Mouse (Mus musculus) G1E (cell line): ENCODE results near the gene Lrriq4. TPM values are rescaled to one million over a fixed set of nuclear protein-coding genes. Genes with fewer than 3 reads are reported as not detected.

Experiments
- ATAC-seq: 2 replicates; pipeline ENCODE4 v1.8.0; 2016; ENCODE audit warnings: mild to moderate bottlenecking; ENCODE audit not compliant: insufficient number of reproducible peaks, poor library complexity, low FRiP score, severe bottlenecking; ENCODE audit errors: extremely low read depth
- DNase-seq: peaks from one replicate; pipeline ENCODE4 v3.0.0; 2012; ENCODE audit warnings: low spot score
- H3K27me3 ChIP-seq: 2 replicates; pipeline ENCODE4 v1.6.1; 2012; ENCODE audit warnings: mild to moderate bottlenecking, low read length, inconsistent platforms; ENCODE audit not compliant: insufficient read depth
- H3K36me3 ChIP-seq: replicated peaks from 2 replicates; pipeline ENCODE3; 2012; ENCODE audit warnings: mild to moderate bottlenecking, inconsistent platforms
- H3K4me1 ChIP-seq: 2 replicates; pipeline ENCODE4 v1.6.1; 2012; ENCODE audit warnings: low read depth, low read length, inconsistent platforms, mixed read lengths; ENCODE audit not compliant: insufficient read depth
- H3K4me3 ChIP-seq: 2 replicates; pipeline ENCODE4 v1.5.1; 2012; ENCODE audit warnings: low read depth, mild to moderate bottlenecking, inconsistent platforms, low read length, moderate library complexity, mixed read lengths
- H3K9me3 ChIP-seq: replicated peaks from 2 replicates; pipeline ENCODE4 v1.6.1; 2012; ENCODE audit warnings: inconsistent platforms
- CTCF ChIP-seq: IDR thresholded peaks from 2 replicates; pipeline ENCODE4 v1.5.1; 2012; ENCODE audit warnings: low read depth, low read length, inconsistent platforms, mixed read lengths
- GATA1 ChIP-seq: IDR thresholded peaks from 2 replicates; pipeline ENCODE4 v1.6.1; 2012; ENCODE audit warnings: borderline replicate concordance, low read length, inconsistent platforms, mixed read lengths
- GATA2 ChIP-seq: IDR thresholded peaks from 2 replicates; pipeline ENCODE4 v1.6.1; 2012; ENCODE audit warnings: low read depth, low read length, inconsistent platforms, borderline replicate concordance
- POLR2AphosphoS5 ChIP-seq: IDR thresholded peaks from 2 replicates; pipeline ENCODE4 v1.6.1; 2012; ENCODE audit warnings: low read depth, low read length, inconsistent platforms; ENCODE audit not compliant: insufficient replicate concordance
- TAL1 ChIP-seq: conservative IDR thresholded peaks from 2 replicates; pipeline ENCODE4 v1.6.1; 2012; ENCODE audit warnings: low read depth, low read length, inconsistent platforms, mixed read lengths
- polyA plus RNA-seq: library from polyadenylated mRNA; stranded (reverse); fragments of >175 nt; gene quantifications from 2 replicates; pipeline ENCODE4 v1.2.3, GENCODE M21; 2012
- total RNA-seq, 2 experiments: library from RNA; stranded (forward) in 1 of 2; stranded (reverse) in 1 of 2; fragments of 200-1000 nt in 1 of 2; fragments of >200 nt in 1 of 2; fragmentation: Nextera tagmentation in 1 of 2; gene quantifications; 2 replicates each; pipeline ENCODE4 v1.2.3; 2014 to 2017

Gene Lrriq4
- total and polyA plus RNA-seq, 3 experiments: 0.11 TPM; not detected in 2

DNA sequence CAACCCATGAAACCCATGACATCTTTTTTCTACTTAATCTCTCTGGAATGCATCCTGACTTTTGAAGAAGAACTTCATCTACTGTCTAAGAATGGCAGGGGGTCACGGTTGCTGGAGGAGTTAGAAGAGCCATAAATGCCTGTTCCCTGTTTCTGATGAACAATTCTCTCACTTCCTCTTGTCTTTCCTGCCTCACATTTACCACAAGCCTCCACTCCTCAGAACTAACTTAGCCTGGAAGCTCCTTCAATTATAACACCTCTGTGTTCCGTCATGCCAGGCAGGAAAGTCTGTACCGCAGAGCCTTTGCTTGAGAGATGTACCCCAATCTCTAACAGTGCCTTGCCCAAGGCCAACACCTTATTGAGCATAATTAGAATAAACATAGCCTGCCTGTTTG lies 74.3 kb downstream of the Lrriq4 start:
- ATAC-seq (no peak), DNase-seq (no peak)
- TF ChIP-seq CTCF: no peak
- no peak for TF ChIP-seq GATA1
- no peak for TF ChIP-seq POLR2AphosphoS5
- TF ChIP-seq TAL1: no peak
- TF ChIP-seq GATA2: no peak
- Histone ChIP-seq H3K4me3 (no peak overlapping the region), H3K27me3 (peaks cover 26% of the 10 kb centered on the region), H3K4me1 (no peaks in the 10 kb centered on the region), H3K36me3 (no peaks in the 10 kb centered on the region), H3K9me3 (no peaks in the 10 kb centered on the region)

Other genes with a start within 250 kb of the Lrriq4 start
- gene Mecom, start 96.5 kb upstream of the Lrriq4 start, total RNA-seq (2014; fragmentation: Nextera tagmentation): not detected in 2 replicates
- gene Mecom, start 96.5 kb upstream of the Lrriq4 start, total RNA-seq (2017): 0.05 and 0.29 TPM in 2 replicates
- not detected in 2 replicates for gene Mecom, start 96.5 kb upstream of the Lrriq4 start, polyA plus RNA-seq
- gene Actrt3, start 44.6 kb upstream of the Lrriq4 start, total RNA-seq (2014; fragmentation: Nextera tagmentation): not detected in 2 replicates
- 0.12 and 0.27 TPM in 2 replicates for gene Actrt3, start 44.6 kb upstream of the Lrriq4 start, total RNA-seq (2017)
- gene Actrt3, start 44.6 kb upstream of the Lrriq4 start, polyA plus RNA-seq: not detected in 2 replicates
- gene Mynn, start 42.4 kb upstream of the Lrriq4 start, total RNA-seq (2014; fragmentation: Nextera tagmentation): 20.1 and 27.3 TPM in 2 replicates
- gene Mynn, start 42.4 kb upstream of the Lrriq4 start, total RNA-seq (2017): 28.9 and 31.9 TPM in 2 replicates
- gene Mynn, start 42.4 kb upstream of the Lrriq4 start, polyA plus RNA-seq: 0.56 and 1.0 TPM in 2 replicates
- not detected in 2 replicates for gene Lrrc34, start 3.4 kb downstream of the Lrriq4 start, total RNA-seq (2014; fragmentation: Nextera tagmentation)
- gene Lrrc34, start 3.4 kb downstream of the Lrriq4 start, total RNA-seq (2017): not detected in 2 replicates
- not detected in 2 replicates for gene Lrrc34, start 3.4 kb downstream of the Lrriq4 start, polyA plus RNA-seq
- 1.2 TPM in 1 of 2 replicates, not detected in the other for gene Lrrc31, start 55.3 kb downstream of the Lrriq4 start, total RNA-seq (2014; fragmentation: Nextera tagmentation)
- 1.6 and 1.7 TPM in 2 replicates for gene Lrrc31, start 55.3 kb downstream of the Lrriq4 start, total RNA-seq (2017)
- gene Lrrc31, start 55.3 kb downstream of the Lrriq4 start, polyA plus RNA-seq: not detected in 2 replicates
- gene Samd7, start 101.8 kb downstream of the Lrriq4 start, total RNA-seq (2014; fragmentation: Nextera tagmentation): not detected in 2 replicates
- 0.16 TPM in 1 of 2 replicates, not detected in the other for gene Samd7, start 101.8 kb downstream of the Lrriq4 start, total RNA-seq (2017)
- not detected in 2 replicates for gene Samd7, start 101.8 kb downstream of the Lrriq4 start, polyA plus RNA-seq
- 66.2 and 68.0 TPM in 2 replicates for gene Sec62, start 148.4 kb downstream of the Lrriq4 start, total RNA-seq (2014; fragmentation: Nextera tagmentation)
- 88.0 and 108 TPM in 2 replicates for gene Sec62, start 148.4 kb downstream of the Lrriq4 start, total RNA-seq (2017)
- 11.1 and 13.5 TPM in 2 replicates for gene Sec62, start 148.4 kb downstream of the Lrriq4 start, polyA plus RNA-seq
- gene Gpr160, start 211.4 kb downstream of the Lrriq4 start, total RNA-seq (2014; fragmentation: Nextera tagmentation): not detected in 2 replicates
- gene Gpr160, start 211.4 kb downstream of the Lrriq4 start, total RNA-seq (2017): 0.12 and 0.33 TPM in 2 replicates
- not detected in 2 replicates for gene Gpr160, start 211.4 kb downstream of the Lrriq4 start, polyA plus RNA-seq